46 mouse cellular contexts compared by ENCODE assay signal in genomic region chr17:36799493-36799892, GRCm38 (mm10). TPM values are rescaled to one million over a fixed set of nuclear protein-coding genes. Genes with fewer than 3 reads are reported as not detected.
"Had no signal": no experiment of that assay in that cellular context is flagged by ENCODE, and none has a peak within 500 bp of the region (broad histone marks: within the 10 kb centered on the region; RNA-seq: fewer than 3 reads in every experiment).

No protein-coding gene starts in this region.

- DNase-seq: left cerebral cortex, postnatal 4 days; liver; liver, embryonic 13.5 days; liver, postnatal 0 days; lung, adult 18-20 months; lung, adult 2 months; lung, embryonic 14.5 days; lung, postnatal 10 days; lung, postnatal 14 days; lung, postnatal 36 days; lung, postnatal 4 days; midbrain, embryonic 14.5 days had no signal

- H3K9me3 ChIP-seq: limb, embryonic 10.5 days; limb, embryonic 12.5 days; limb, embryonic 13.5 days; limb, embryonic 15.5 days; liver, embryonic 12.5 days; liver, embryonic 13.5 days; liver, embryonic 15.5 days; lung, embryonic 15.5 days; megakaryocyte, embryonic 14.5 days; midbrain, embryonic 10.5 days; midbrain, embryonic 12.5 days; midbrain, embryonic 13.5 days; midbrain, embryonic 15.5 days had no signal

- H3K4me1 ChIP-seq: limb, embryonic 10.5 days; limb, embryonic 12.5 days; limb, embryonic 13.5 days; limb, embryonic 15.5 days; liver, embryonic 12.5 days; liver, embryonic 13.5 days; liver, embryonic 15.5 days; lung, embryonic 15.5 days; megakaryocyte, embryonic 14.5 days; midbrain, embryonic 10.5 days; midbrain, embryonic 12.5 days; midbrain, embryonic 13.5 days; midbrain, embryonic 15.5 days had no signal

- H3K27ac ChIP-seq: limb, embryonic 10.5 days; limb, embryonic 12.5 days; limb, embryonic 13.5 days; limb, embryonic 15.5 days; liver, embryonic 12.5 days; liver, embryonic 13.5 days; liver, embryonic 14.5 days; liver, embryonic 15.5 days; lung, embryonic 15.5 days; macrophage; midbrain, embryonic 10.5 days; midbrain, embryonic 12.5 days; midbrain, embryonic 13.5 days; midbrain, embryonic 15.5 days had no signal

- H3K27me3 ChIP-seq: limb, embryonic 12.5 days; limb, embryonic 13.5 days; limb, embryonic 15.5 days; liver, embryonic 12.5 days; liver, embryonic 13.5 days; liver, embryonic 15.5 days; lung, embryonic 15.5 days; midbrain, embryonic 12.5 days; midbrain, embryonic 13.5 days; midbrain, embryonic 15.5 days had no signal

- H3K36me3 ChIP-seq: limb, embryonic 10.5 days; limb, embryonic 12.5 days; limb, embryonic 13.5 days; limb, embryonic 15.5 days; liver, embryonic 12.5 days; liver, embryonic 13.5 days; liver, embryonic 15.5 days; lung, embryonic 15.5 days; midbrain, embryonic 10.5 days; midbrain, embryonic 12.5 days; midbrain, embryonic 13.5 days; midbrain, embryonic 15.5 days had no signal

- H3K9ac ChIP-seq: limb, embryonic 12.5 days; limb, embryonic 13.5 days; limb, embryonic 15.5 days; liver, embryonic 12.5 days; liver, embryonic 13.5 days; liver, embryonic 14.5 days; liver, embryonic 15.5 days; liver, postnatal 0 days; lung, embryonic 14.5 days; lung, embryonic 15.5 days; midbrain, embryonic 12.5 days; midbrain, embryonic 13.5 days; midbrain, embryonic 15.5 days had no signal

- ATAC-seq: liver, embryonic 12.5 days; liver, postnatal 0 days; lung, postnatal 0 days; midbrain, embryonic 13.5 days; midbrain, embryonic 15.5 days; midbrain, embryonic 16.5 days had no signal

- H3K4me2 ChIP-seq: limb, embryonic 12.5 days; limb, embryonic 13.5 days; limb, embryonic 15.5 days; liver, embryonic 11.5 days; liver, embryonic 12.5 days; liver, embryonic 13.5 days; liver, embryonic 15.5 days; lung, embryonic 14.5 days; lung, embryonic 15.5 days; midbrain, embryonic 11.5 days; midbrain, embryonic 12.5 days; midbrain, embryonic 13.5 days; midbrain, embryonic 15.5 days had no signal

- H3K4me3 ChIP-seq: limb, embryonic 10.5 days; limb, embryonic 12.5 days; limb, embryonic 13.5 days; limb, embryonic 15.5 days; liver, embryonic 12.5 days; liver, embryonic 13.5 days; liver, embryonic 15.5 days; lung, embryonic 15.5 days; megakaryocyte, embryonic 14.5 days; midbrain, embryonic 10.5 days; midbrain, embryonic 12.5 days; midbrain, embryonic 13.5 days; midbrain, embryonic 15.5 days; myocyte had no signal

RNA-seq across cellular contexts. Expression of gene H2-M10.6, which starts 12.5 kb away (rescaled TPM):
- total RNA-seq: left cerebral cortex, adult 8-10 months; left cerebral cortex, postnatal 10 days; left cerebral cortex, postnatal 14 days; left cerebral cortex, postnatal 25 days; left cerebral cortex, postnatal 4 days; liver, adult 2 months; megakaryocyte progenitor cell, adult 5-6 weeks; megakaryocyte, adult 5-6 weeks; megakaryocyte-erythroid progenitor cell, adult 5-6 weeks; midbrain, postnatal 0 days; monocyte, adult 5-6 weeks had no signal
- polyA plus RNA-seq: limb, embryonic 10.5 days; limb, embryonic 11.5 days; limb, embryonic 12.5 days; limb, embryonic 13.5 days; limb, embryonic 14.5 days; limb, embryonic 15.5 days; liver, adult 2 months; liver, embryonic 11.5 days; liver, embryonic 12.5 days; liver, embryonic 13.5 days; liver, embryonic 14.5 days; liver, embryonic 15.5 days; liver, embryonic 16.5 days; liver, postnatal 0 days; lung, adult 2 months; lung, embryonic 14.5 days; lung, embryonic 15.5 days; lung, embryonic 16.5 days; lung, postnatal 0 days; macrophage; midbrain, embryonic 10.5 days; midbrain, embryonic 11.5 days; midbrain, embryonic 12.5 days; midbrain, embryonic 13.5 days; midbrain, embryonic 14.5 days; midbrain, embryonic 15.5 days; midbrain, embryonic 16.5 days; midbrain, postnatal 0 days; myocyte; neural tube, embryonic 11.5 days had no signal

RNA-seq across cellular contexts. Expression of gene H2-M10.5, which starts 26.8 kb away (rescaled TPM):
- total RNA-seq: left cerebral cortex, adult 8-10 months; left cerebral cortex, postnatal 10 days; left cerebral cortex, postnatal 14 days; left cerebral cortex, postnatal 25 days; left cerebral cortex, postnatal 4 days; liver, adult 2 months; megakaryocyte progenitor cell, adult 5-6 weeks; megakaryocyte, adult 5-6 weeks; megakaryocyte-erythroid progenitor cell, adult 5-6 weeks; midbrain, postnatal 0 days; monocyte, adult 5-6 weeks had no signal
- polyA plus RNA-seq: limb, embryonic 10.5 days; limb, embryonic 11.5 days; limb, embryonic 12.5 days; limb, embryonic 13.5 days; limb, embryonic 14.5 days; limb, embryonic 15.5 days; liver, adult 2 months; liver, embryonic 11.5 days; liver, embryonic 12.5 days; liver, embryonic 13.5 days; liver, embryonic 14.5 days; liver, embryonic 15.5 days; liver, embryonic 16.5 days; liver, postnatal 0 days; lung, adult 2 months; lung, embryonic 14.5 days; lung, embryonic 15.5 days; lung, embryonic 16.5 days; lung, postnatal 0 days; macrophage; midbrain, embryonic 10.5 days; midbrain, embryonic 11.5 days; midbrain, embryonic 12.5 days; midbrain, embryonic 13.5 days; midbrain, embryonic 14.5 days; midbrain, embryonic 15.5 days; midbrain, embryonic 16.5 days; midbrain, postnatal 0 days; myocyte; neural tube, embryonic 11.5 days had no signal
